Mouse (Mus musculus) layer of hippocampus, adult 9-11 months (tissue): ENCODE results near the gene Bdkrb1.

ENCODE experiments used
- DNase-seq: peaks from one replicate; pipeline ENCODE4 v3.0.0; 2022

Bdkrb1 gene

GRCm38 (mm10) chr12:105602581-105603210 is at the start of gene Bdkrb1:
Bdkrb1 (plus strand) TSS chr12:105603085.
- DNase-seq, result no peak

DNA sequence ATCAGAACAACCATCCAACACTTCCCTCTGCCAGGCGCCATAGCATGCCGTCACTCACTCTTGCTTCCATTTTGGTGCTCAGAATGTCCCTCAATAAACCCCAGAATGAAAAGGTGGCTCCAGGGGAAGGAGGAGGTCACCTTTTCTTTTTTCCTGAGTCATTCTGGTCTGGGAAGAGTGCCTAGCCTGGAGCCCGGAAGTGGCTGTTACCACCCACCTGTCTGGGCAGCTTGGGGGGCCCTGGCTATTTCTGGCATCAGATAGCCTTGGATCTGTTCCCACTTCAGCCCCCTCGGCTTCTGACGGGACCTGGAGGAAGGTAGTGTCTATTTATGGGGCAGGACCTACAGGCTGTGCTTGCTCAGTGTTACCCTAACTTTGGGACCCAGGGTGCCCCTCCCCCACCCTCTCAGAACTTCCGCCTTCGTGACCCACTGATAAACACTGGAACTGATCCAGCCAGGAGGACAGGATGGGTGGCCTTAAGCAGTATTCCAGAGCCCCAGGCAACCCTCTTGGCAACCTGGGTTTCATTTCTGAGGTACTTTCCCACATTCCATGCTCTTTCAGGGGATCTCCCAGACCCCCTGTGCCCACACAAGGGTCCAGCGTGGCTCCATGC is 48.6 kb upstream of the Bdkrb1 start:
- DNase-seq, result no peak

DNA sequence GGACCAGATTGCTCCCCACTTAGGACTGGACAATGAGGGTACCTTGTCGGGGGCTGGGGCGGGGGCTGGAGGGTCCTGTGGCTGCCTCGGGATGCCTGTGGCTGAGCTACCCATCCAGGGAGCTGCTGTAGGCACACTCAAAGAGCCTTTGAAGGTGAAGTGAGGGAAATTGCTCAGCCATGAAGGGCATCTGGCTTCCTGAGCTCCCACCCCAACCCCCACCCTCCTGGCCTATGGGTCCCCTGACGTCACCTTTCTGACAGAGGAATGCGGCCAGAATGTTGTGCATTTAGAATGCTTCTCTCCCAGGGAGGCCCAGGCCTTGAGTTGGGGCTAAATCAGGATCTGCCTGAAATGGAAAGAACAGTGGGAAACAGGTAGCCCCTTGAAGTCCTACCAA is 47.7 kb upstream of the Bdkrb1 start:
- DNase-seq, result no peak

GRCm38 (mm10) chr12:105557250-105557925 is 45.5 kb upstream of the Bdkrb1 start:
- no peak for DNase-seq

DNA sequence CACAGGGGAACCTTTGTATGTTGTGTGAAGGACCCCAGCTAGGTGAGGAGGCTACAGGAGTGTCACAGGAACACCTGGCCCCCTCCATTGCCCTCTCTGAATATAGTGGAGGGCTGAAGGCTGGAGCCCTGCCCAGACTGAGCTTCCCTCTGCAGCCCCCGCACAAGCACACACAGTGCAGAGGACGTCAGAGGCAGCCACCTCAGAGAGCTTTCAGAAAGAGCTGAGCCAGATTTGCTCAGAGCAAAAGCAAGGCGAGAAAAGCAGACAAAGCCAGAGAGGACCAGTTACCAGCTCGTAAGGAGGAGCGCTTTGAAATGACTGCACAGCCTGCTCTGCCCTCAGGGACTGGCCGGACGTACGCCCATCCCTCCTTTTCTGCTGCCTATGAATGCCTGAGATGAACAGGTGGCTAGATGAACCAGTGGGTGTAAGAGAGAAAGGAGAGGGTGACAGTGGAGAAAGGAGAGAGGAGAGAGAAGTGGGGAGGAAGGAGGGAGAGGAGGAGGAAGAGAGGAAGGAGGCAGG is 41.8 kb upstream of the Bdkrb1 start:
- DNase-seq, result peak; percentile 50

DNA sequence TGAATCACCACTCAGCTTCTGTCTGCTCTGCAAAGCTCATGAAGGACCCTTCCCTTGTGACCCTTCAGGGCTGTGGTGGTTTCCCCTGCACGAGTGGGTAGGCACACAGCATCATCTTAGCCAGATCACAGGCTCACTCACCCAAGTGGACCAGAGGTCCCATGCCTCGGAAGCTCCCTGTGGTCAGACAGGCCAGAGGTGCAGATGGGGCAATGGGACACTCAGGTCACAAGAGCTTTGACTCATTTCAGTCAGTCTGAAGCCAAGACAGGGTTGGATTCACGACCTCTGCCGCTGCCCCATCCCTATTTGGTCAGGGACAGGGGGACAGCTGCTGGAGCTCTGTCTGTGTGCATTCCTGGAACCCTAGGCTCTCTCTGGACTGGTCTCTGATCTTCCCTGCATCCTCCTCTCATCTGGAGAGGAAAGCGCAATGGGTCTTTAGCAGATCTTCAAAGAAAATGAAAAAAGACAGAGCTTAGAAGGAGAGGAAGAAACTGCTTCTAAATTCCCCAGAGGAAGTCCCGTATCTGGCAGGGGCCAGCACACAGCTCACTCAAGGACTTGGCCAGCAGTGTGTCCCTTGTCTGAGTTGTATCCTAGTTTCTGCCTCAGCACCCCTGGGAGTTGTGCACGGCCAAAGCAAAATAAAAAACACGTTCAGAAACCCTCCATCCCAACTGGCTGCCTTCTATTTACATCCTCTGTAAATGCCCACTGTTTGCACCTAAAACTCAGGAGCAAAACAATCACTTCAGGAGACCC is 40.6 kb upstream of the Bdkrb1 start:
- DNase-seq, result no peak

DNA sequence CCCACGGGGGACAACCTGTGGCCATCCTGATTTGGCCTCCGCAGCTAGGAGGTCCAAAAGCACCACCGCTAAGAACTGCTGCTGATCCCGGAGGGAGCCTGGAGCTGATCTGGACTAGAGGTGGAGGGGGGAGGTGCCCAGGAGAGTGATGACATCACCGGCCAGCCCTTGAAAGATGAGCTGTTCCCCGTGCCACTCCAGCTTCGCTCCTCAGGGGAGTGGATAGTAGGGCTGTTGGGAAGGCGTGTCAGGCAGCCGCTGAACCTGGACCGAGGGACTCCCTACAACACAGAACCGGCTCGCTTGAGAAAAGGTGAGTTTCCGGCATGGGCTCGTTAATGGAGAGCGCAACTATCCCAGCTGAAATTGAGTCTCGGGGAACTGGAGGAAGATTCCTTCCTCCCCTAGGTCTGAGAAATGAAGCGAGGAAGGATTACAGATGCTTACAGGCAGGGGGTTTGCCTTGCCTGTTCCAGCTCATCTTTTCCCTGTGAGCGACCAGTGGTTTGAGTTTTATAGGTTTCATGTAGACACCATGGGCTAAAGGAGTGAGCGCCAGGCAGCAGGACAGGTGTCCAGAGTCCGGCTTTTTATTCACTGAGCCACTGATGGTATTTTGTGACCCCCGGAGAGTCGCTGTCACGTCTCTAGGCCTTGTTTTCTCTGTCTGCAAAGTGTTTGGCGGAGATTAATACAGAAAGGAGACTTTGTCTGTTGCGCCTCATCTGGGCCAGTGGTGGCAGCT is 39.8 kb upstream of the Bdkrb1 start, which contains the start of gene Bdkrb2:
Bdkrb2 (plus strand) TSS at position 291 of the 745 bp plus-strand sequence.
- DNase-seq, result no peak

DNA sequence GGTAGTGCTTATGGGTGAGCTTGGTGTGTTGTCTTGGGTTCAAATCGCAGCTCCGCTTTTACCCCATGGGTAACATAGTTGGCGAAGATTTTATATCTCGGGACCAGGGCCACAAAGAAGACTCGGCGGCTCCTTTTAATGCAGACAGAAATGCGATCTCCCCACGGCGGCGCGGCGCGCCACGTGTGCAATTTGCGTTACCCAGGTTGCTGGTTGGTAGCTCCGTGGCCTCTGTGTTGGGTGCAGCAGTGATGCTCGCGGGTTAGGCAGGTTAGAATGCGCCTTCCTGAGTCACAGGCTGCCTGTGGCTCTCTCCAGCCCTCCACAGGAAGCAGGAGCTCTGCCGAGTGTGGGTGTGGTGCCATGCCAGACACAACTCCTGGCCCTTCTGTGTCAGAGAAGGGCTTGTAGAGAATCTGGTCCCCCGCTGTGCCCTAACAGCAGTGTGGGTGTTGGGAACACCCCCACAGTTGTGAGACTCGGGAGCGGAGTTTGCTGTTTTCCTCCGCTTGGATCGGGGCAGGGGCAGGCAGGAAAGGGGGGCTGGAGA is 39.1 kb upstream of the Bdkrb1 start:
- DNase-seq, result no peak

GRCm38 (mm10) chr12:105565221-105565620 is 37.7 kb upstream of the Bdkrb1 start:
- no peak for DNase-seq

DNA sequence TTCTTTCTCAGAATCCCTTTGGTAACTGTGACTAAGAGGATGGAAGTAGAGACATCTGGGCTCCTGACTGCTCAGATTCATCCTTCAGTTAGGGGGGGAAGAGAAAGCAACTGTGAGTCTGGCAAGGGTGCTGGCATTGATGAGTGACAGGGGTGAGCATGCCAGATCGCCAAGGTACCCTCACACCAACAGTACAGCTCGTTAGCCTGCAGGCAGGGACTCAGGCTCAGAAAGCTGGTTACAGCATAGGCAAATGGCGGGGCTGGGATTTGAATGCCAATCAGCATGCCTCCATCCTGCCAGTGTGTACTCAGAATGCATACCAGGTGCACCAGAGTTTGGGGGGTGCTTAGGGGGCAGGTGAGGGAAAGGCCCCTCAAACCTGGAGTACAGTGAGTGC is 31.0 kb upstream of the Bdkrb1 start:
- no peak for DNase-seq

DNA sequence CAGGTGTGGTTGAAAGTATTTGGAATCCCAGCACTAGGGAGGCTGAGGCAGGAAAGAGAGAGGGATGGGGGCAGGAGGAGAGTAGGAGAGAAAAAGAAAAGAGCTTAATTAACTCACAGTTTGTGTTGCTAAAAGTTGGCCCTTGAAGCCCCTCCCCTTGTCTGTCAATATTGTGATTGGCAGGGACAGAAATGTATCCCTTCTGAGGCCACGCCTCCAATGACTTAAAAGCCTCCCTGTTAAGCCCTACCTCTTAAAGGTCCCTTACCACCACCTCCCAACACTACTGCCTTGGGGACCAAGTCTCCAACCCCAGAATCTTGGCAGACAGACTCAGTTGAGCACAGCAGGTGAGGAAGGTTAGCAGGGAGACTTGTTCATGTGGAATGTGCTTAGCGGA is 30.3 kb upstream of the Bdkrb1 start:
- no peak for DNase-seq

DNA sequence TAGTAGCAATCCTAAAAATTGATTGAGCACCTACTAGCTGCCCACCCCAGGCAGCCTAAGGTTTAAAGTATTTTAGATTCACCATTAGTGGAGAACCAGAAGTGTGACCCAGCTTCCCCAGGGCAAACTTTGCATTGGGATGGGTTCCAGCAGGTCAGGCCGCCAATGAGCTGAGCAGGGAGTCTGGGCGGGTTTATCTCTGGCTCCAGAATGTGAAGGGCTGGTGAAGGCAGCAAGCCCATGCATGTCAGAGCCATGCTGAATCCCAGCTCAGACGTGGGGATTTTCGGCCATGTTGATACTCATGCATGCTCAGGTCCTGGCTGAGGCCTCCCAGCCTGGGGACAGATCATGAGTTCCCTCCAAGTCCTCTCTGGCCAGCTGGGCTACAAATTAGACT is 28.5 kb upstream of the Bdkrb1 start:
- DNase-seq, result no peak

- no peak for DNase-seq
Observed at GRCm38 (mm10) chr12:105580490-105580889, 22.4 kb upstream of the Bdkrb1 start.

DNA sequence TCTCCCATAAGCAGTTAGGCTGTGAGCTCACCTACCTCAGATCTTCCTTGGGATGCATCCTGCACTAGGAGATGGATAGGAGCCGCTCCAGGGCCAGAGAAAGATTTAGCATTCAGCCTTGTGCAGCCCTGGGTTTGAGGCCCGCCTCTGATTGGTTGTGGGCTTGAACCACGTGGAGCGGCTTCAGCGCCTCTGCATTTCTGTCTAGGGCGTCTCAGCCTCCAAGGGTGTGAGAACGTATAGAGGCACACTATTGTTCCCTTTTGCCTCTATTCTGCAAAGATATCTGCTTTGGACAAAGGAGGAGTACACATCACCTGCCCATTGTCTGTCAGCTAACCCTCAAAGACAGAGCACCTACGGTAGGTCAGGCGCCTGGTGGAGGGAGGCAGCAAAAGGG is 20.4 kb upstream of the Bdkrb1 start:
- no peak for DNase-seq

- DNase-seq, result no peak
Observed at GRCm38 (mm10) chr12:105583484-105583883, 19.4 kb upstream of the Bdkrb1 start.

- peak; percentile 58 for DNase-seq
Observed at GRCm38 (mm10) chr12:105584851-105585250, 18.0 kb upstream of the Bdkrb1 start.

- DNase-seq, result no peak
Observed at GRCm38 (mm10) chr12:105587526-105587925, 15.4 kb upstream of the Bdkrb1 start.

- DNase-seq, result no peak
Observed at GRCm38 (mm10) chr12:105590786-105591185, 12.1 kb upstream of the Bdkrb1 start.

- DNase-seq, result peak; percentile 18
Observed at GRCm38 (mm10) chr12:105592361-105592761, 10.5 kb upstream of the Bdkrb1 start.

DNA sequence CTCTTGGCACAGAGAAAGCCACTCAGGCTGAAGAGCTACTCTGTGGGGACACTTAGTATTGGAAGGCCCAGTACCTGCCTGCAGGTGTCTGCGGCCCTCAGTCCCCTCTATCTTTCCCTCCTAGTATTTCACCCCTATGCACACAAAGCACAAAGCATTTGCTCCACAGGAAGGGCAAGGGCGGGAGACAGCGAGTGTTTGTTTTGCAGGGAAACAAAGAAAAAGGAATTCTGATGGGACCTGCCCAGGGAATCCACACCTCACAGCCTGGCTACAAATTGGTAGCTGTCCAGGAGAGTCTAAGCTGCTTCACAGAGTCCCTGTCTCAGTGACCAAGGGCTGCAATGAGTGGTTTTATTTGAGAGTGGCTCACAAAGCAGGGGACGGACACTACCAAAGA is 9.4 kb upstream of the Bdkrb1 start:
- no peak for DNase-seq

GRCm38 (mm10) chr12:105597135-105597534 is 5.8 kb upstream of the Bdkrb1 start:
- DNase-seq, result no peak

DNA sequence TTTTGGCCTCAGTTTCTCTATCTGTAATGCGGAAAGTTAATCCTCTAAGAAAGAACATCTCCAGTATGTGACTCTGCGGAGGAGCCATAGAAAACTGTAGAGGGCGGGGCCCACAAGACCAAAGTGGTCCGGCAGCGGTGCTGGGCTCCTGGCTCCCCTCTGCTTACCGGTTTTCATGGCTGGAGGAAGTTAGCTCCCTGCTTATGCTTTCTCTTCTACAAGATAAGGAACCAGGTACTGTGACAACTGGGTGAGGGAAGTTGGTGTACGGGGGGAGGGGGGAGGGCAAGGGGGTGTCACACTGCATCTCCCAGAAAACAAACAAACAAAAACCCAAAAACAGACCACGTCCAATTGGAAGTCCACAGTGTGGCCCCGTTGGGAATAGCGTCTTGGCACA is 4.4 kb upstream of the Bdkrb1 start:
- DNase-seq, result no peak
